Mouse (Mus musculus): ENCODE measurements around the gene Dmrt1.
A peak's percentile ranks its signal among the peaks of the same experiment; 100 is the strongest.

Dmrt1 gene

GRCm38 (mm10) chr19:25505360-25506196 lies at the start of gene Dmrt1:
TSS of gene Dmrt1 (plus strand) at chr19:25505618.
- no peak for DNase-seq (ENCODE audit: low spot score in 2 of 2)

- DNase-seq (ENCODE audit: low spot score in 2 of 2) = no peak
These were observed 44.7 kb upstream of the Dmrt1 start for GRCm38 (mm10) chr19:25460760-25461159.

GRCm38 (mm10) chr19:25461553-25462320 lies 43.7 kb upstream of the Dmrt1 start:
- no peak for DNase-seq (ENCODE audit: low spot score in 2 of 2)

- peak in 1 of 2 experiments; percentile 12 for DNase-seq (ENCODE audit: low spot score in 2 of 2)
These were observed 29.6 kb upstream of the Dmrt1 start for GRCm38 (mm10) chr19:25475806-25476205.

- DNase-seq (ENCODE audit: low spot score in 2 of 2) = no peak
These were observed 26.2 kb upstream of the Dmrt1 start for GRCm38 (mm10) chr19:25479152-25479669.

GRCm38 (mm10) chr19:25480820-25481219 lies 24.6 kb upstream of the Dmrt1 start:
- no peak for DNase-seq (ENCODE audit: low spot score in 2 of 2)

GRCm38 (mm10) chr19:25486561-25486960 lies 18.9 kb upstream of the Dmrt1 start:
- DNase-seq (ENCODE audit: low spot score in 2 of 2) = no peak

GRCm38 (mm10) chr19:25487350-25487749 lies 18.1 kb upstream of the Dmrt1 start:
- no peak for DNase-seq (ENCODE audit: low spot score in 2 of 2)

- no peak for DNase-seq (ENCODE audit: low spot score in 2 of 2)
These were observed 16.9 kb upstream of the Dmrt1 start for GRCm38 (mm10) chr19:25488546-25488945.

- no peak for DNase-seq (ENCODE audit: low spot score in 2 of 2)
These were observed 15.9 kb upstream of the Dmrt1 start for GRCm38 (mm10) chr19:25489546-25489945.

- no peak for DNase-seq (ENCODE audit: low spot score in 2 of 2)
These were observed 8.0 kb upstream of the Dmrt1 start for GRCm38 (mm10) chr19:25497434-25497833.

- no peak for DNase-seq (ENCODE audit: low spot score in 2 of 2)
These were observed 540 bp upstream of the Dmrt1 start for GRCm38 (mm10) chr19:25504878-25505277.

- no peak for DNase-seq (ENCODE audit: low spot score in 2 of 2)
These were observed 1.2 kb downstream of the Dmrt1 start for GRCm38 (mm10) chr19:25506616-25507015.

GRCm38 (mm10) chr19:25514986-25515530 lies 9.6 kb downstream of the Dmrt1 start:
- no peak for DNase-seq (ENCODE audit: low spot score in 2 of 2)

GRCm38 (mm10) chr19:25524156-25524555 lies 18.7 kb downstream of the Dmrt1 start:
- no peak for DNase-seq (ENCODE audit: low spot score in 2 of 2)

- DNase-seq (ENCODE audit: low spot score in 2 of 2) = no peak
These were observed 20.3 kb downstream of the Dmrt1 start for GRCm38 (mm10) chr19:25525726-25526125.

- no peak for DNase-seq (ENCODE audit: low spot score in 2 of 2)
These were observed 24.3 kb downstream of the Dmrt1 start for GRCm38 (mm10) chr19:25529673-25530072.

GRCm38 (mm10) chr19:25545714-25546340 lies 40.4 kb downstream of the Dmrt1 start:
- DNase-seq (ENCODE audit: low spot score in 2 of 2) = peak in 1 of 2 experiments; percentile 25

GRCm38 (mm10) chr19:25547086-25547643 lies 41.7 kb downstream of the Dmrt1 start:
- peak in 1 of 2 experiments; percentile 2 for DNase-seq (ENCODE audit: low spot score in 2 of 2)

- DNase-seq (ENCODE audit: low spot score in 2 of 2) = no peak
These were observed 44.9 kb downstream of the Dmrt1 start for GRCm38 (mm10) chr19:25550346-25550745.

GRCm38 (mm10) chr19:25551053-25551452 lies 45.6 kb downstream of the Dmrt1 start:
- no peak for DNase-seq (ENCODE audit: low spot score in 2 of 2)
